Mouse (Mus musculus) limb, embryonic 15.5 days (tissue): ENCODE measurements at regions not wholly inside any gene's neighbourhood (a gene's known extent, or its start where the extent isn't known, plus 50 kb on each side); places are given as distances from the start of the nearest gene placed in this dataset.

Experiments used
- ATAC-seq: fragments of 200-750 bp; cut with Nextera tagmentation; 2 replicates; pipeline ENCODE4 v1.8.0; 2017; ENCODE audit warnings: low read depth, moderate TSS enrichment; ENCODE audit not compliant: insufficient number of reproducible peaks, low FRiP score, low TSS enrichment
- H3K27ac ChIP-seq: fragments of 300-500 bp; sonication (generic); 2 replicates; pipeline ENCODE4 v1.5.1; 2015; ENCODE audit warnings: moderate library complexity, mild to moderate bottlenecking, inconsistent platforms
- H3K27me3 ChIP-seq: fragments of 300-500 bp; sonication (generic); 2 replicates; pipeline ENCODE4 v1.6.1; 2015; ENCODE audit warnings: inconsistent platforms
- H3K36me3 ChIP-seq: fragments of 300-500 bp; sonication (generic); 2 replicates; pipeline ENCODE4 v1.6.1; 2015; ENCODE audit warnings: inconsistent platforms
- H3K4me1 ChIP-seq: fragments of 300-500 bp; sonication (generic); 2 replicates; pipeline ENCODE4 v1.6.1; 2015; ENCODE audit warnings: inconsistent platforms
- H3K4me2 ChIP-seq: fragments of 300-500 bp; sonication (generic); 2 replicates; pipeline ENCODE4 v1.6.1; 2015; ENCODE audit warnings: mild to moderate bottlenecking, inconsistent platforms
- H3K4me3 ChIP-seq: fragments of 300-500 bp; sonication (generic); 2 replicates; pipeline ENCODE4 v1.5.1; 2015; ENCODE audit warnings: mild to moderate bottlenecking, inconsistent platforms
- H3K9ac ChIP-seq: fragments of 300-500 bp; sonication (generic); 2 replicates; pipeline ENCODE4 v1.6.1; 2015; ENCODE audit warnings: inconsistent platforms
- H3K9me3 ChIP-seq: fragments of 300-500 bp; sonication (generic); 2 replicates; pipeline ENCODE4 v1.6.1; 2016; ENCODE audit warnings: inconsistent platforms
- WGBS: fragments of 180-500 bp; shearing (Covaris S2); methylation state at CpG from one replicate; pipeline ENCODE4 v1.1.7; 2015; 5-methylcytosine and 5-hydroxymethylcytosine counted together

GRCm38 (mm10) chr4:81937384-81937783 is 494.8 kb upstream of the Mpdz start:
- ATAC-seq = no peak
- no peak overlapping the region for H3K4me3 ChIP-seq
- no peaks in the 10 kb centered on the region for H3K36me3 ChIP-seq

GRCm38 (mm10) chr4:81930956-81931355 is 488.3 kb upstream of the Mpdz start:
- no peak overlapping the region for H3K27ac ChIP-seq
- peaks cover 16% of the 10 kb centered on the region for H3K4me1 ChIP-seq
- no peaks in the 10 kb centered on the region for H3K36me3 ChIP-seq
- H3K9me3 ChIP-seq = no peaks in the 10 kb centered on the region
- H3K4me3 ChIP-seq = no peak overlapping the region
- WGBS = 54% methylated on average over 1 of the region's 1 CpGs
- ATAC-seq = no peak
- no peaks in the 10 kb centered on the region for H3K27me3 ChIP-seq
- H3K9ac ChIP-seq = no peak overlapping the region
- H3K4me2 ChIP-seq = no peak overlapping the region

More at GRCm38 (mm10) chr4:81937384-81937783, 494.8 kb upstream of the Mpdz start:
- WGBS = 41% methylated on average over 5 of the region's 5 CpGs
- Histone ChIP-seq H3K4me1 (peaks cover 5% of the 10 kb centered on the region), H3K9me3 (no peaks in the 10 kb centered on the region), H3K9ac (no peak overlapping the region), H3K27ac (no peak overlapping the region), H3K4me2 (no peak overlapping the region), H3K27me3 (no peaks in the 10 kb centered on the region)

GRCm38 (mm10) chr4:81928581-81929244 is 486.1 kb upstream of the Mpdz start:
- no peak overlapping the region for H3K27ac ChIP-seq
- H3K36me3 ChIP-seq = no peaks in the 10 kb centered on the region
- no peaks in the 10 kb centered on the region for H3K27me3 ChIP-seq
- WGBS = 30% methylated on average over 9 of the region's 9 CpGs
- H3K4me3 ChIP-seq = no peak overlapping the region
- no peak for ATAC-seq
- H3K4me1 ChIP-seq = peaks cover 23% of the 10 kb centered on the region
- no peak overlapping the region for H3K4me2 ChIP-seq
- no peaks in the 10 kb centered on the region for H3K9me3 ChIP-seq
- no peak overlapping the region for H3K9ac ChIP-seq

DNA sequence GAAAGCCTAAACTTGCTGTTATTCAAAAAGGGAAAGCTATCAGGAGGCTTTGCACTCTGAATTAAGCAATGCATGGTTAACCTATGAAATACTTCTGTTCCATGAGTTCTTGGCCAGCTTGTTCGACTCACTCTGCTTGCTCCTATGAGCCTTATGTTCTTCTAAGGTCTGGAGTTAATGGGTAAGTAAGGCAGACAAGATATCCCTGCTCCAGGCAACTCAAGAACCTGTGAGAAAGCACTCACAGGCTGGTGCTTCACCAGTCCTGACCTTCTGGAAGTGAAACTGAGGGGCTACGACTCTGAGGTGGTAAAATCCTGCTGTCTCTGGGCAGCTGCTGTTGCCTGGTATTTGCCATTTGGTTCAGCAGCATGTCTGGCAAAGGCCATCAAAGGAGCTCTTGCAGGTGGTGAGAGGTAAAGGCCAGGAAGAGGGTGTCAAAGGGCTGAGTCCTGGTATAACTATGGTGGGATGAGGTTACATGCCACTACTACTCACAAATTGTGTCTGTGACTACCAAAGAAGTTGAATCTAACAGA is 484.6 kb upstream of the Mpdz start:
- Histone ChIP-seq H3K27me3 (no peaks in the 10 kb centered on the region), H3K36me3 (no peaks in the 10 kb centered on the region), H3K4me1 (peaks cover 23% of the 10 kb centered on the region), H3K4me3 (no peak overlapping the region), H3K9me3 (no peaks in the 10 kb centered on the region), H3K27ac (no peak overlapping the region), H3K4me2 (no peak overlapping the region), H3K9ac (no peak overlapping the region)
- 53% methylated on average over 2 of the region's 2 CpGs for WGBS
- ATAC-seq = no peak

DNA sequence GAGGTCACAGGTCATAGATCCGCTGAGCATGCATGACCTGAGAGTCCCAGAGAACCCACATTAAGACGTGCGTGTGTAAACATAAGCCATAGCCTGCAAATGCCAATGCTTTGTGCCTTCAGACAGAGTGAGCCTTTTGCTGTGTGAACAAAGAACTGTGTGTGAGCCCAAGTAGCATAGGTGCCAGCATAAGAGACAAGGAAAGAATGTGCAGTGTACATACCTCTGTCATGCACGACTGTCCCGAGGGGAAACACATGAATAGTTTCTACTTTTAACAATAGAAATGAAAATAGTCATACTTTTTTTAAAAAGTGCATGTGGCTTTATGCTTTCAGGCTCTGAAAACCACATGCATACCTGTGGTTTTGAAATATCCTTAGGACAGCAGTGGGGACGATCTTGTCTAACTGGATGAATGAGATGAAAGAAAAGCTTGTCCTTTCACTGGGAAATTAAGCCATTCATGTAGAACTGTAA is 484.1 kb upstream of the Mpdz start:
- no peak overlapping the region for H3K4me2 ChIP-seq
- H3K27ac ChIP-seq = 0 out of 2 replicates have a peak overlapping the region, but pooled peaks have one; percentile 4
- no peak overlapping the region for H3K9ac ChIP-seq
- WGBS = 55% methylated on average over 6 of the region's 6 CpGs
- no peak overlapping the region for H3K4me3 ChIP-seq
- no peaks in the 10 kb centered on the region for H3K9me3 ChIP-seq
- H3K27me3 ChIP-seq = no peaks in the 10 kb centered on the region
- H3K36me3 ChIP-seq = no peaks in the 10 kb centered on the region
- H3K4me1 ChIP-seq = peaks cover 23% of the 10 kb centered on the region
- no peak for ATAC-seq

DNA sequence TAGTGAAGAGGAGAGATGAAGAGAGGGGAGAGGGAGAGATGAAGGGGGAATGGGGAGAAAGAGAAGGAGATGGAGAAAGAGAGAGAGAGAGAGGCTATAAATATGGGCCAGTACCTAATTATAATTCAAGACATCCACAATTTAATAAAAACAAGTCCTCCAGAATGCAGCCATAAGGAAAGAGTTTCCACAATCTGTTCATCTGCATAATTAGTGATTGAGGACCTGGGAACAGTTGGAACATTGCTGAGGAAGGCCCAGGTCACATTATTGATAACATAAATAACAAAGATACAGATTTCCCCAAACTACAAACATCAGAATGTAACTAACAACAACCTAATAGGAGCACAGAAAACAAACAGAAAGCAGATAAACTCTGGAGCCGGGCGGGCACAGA is 483.0 kb upstream of the Mpdz start:
- H3K4me1 ChIP-seq = peaks cover 23% of the 10 kb centered on the region
- H3K4me3 ChIP-seq = no peak overlapping the region
- ATAC-seq = no peak
- no peaks in the 10 kb centered on the region for H3K36me3 ChIP-seq
- no peak overlapping the region for H3K27ac ChIP-seq
- no peaks in the 10 kb centered on the region for H3K27me3 ChIP-seq
- no peaks in the 10 kb centered on the region for H3K9me3 ChIP-seq
- no peak overlapping the region for H3K4me2 ChIP-seq
- no peak overlapping the region for H3K9ac ChIP-seq
- whole genome bisulfite sequencing = 46% methylated on average over 2 of the region's 2 CpGs

GRCm38 (mm10) chr4:81924120-81924519 is 481.5 kb upstream of the Mpdz start:
- Histone ChIP-seq H3K9ac (no peak overlapping the region), H3K4me1 (peaks cover 23% of the 10 kb centered on the region), H3K4me3 (no peak overlapping the region), H3K27ac (no peak overlapping the region), H3K4me2 (no peak overlapping the region), H3K27me3 (no peaks in the 10 kb centered on the region), H3K36me3 (no peaks in the 10 kb centered on the region), H3K9me3 (no peaks in the 10 kb centered on the region)
- ATAC-seq = no peak
- WGBS = 80% methylated on average over 1 of the region's 1 CpGs

DNA sequence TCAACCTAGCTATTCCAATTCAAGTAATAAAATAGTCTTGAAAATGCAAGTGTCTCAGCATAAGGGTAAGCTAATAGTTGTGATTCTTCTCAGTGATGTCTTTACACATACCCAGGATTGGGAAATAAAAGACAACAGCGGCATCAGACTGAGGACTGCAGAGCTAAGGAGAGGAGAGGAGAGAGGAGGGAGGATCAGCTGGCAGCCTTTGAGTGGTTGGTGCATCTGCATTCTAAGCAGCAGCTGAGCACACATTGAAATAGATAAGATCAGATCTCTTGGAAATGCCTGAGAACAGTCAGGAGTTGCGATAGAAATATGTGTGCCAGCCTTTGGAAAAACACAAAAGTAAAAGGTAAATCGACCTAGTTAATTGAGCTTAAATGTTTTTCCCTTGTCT is 480.3 kb upstream of the Mpdz start:
- ATAC-seq = no peak
- H3K9me3 ChIP-seq = no peaks in the 10 kb centered on the region
- WGBS = 69% methylated on average over 3 of the region's 3 CpGs
- H3K27me3 ChIP-seq = no peaks in the 10 kb centered on the region
- H3K4me3 ChIP-seq = no peak overlapping the region
- no peak overlapping the region for H3K9ac ChIP-seq
- no peaks in the 10 kb centered on the region for H3K36me3 ChIP-seq
- H3K27ac ChIP-seq = no peak overlapping the region
- H3K4me2 ChIP-seq = no peak overlapping the region
- H3K4me1 ChIP-seq = peaks cover 16% of the 10 kb centered on the region

DNA sequence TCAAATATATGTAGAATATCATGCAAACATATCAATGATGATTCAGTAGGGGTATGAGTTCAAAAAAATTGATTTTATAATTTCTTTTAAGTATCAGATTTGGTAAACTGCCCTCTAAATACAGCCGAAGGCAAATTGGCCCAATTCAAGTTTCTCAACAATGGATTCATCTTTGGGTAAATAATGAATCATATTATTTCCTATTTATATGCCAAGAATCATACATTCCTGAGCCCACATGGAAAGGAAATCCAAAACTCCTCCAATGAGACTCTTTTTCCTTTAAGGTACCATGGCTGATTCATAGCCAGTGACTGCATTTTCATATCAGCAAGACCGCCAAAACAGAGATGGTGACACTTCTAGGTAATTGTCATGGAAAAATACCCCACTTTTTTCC is 472.4 kb upstream of the Mpdz start:
- Histone ChIP-seq H3K4me2 (no peak overlapping the region), H3K9me3 (no peaks in the 10 kb centered on the region), H3K36me3 (no peaks in the 10 kb centered on the region), H3K9ac (no peak overlapping the region), H3K27me3 (no peaks in the 10 kb centered on the region), H3K4me1 (no peaks in the 10 kb centered on the region), H3K27ac (no peak overlapping the region), H3K4me3 (no peak overlapping the region)
- no peak for ATAC-seq
- 87% methylated on average over 2 of the region's 2 CpGs for WGBS

- no peak overlapping the region for H3K4me2 ChIP-seq
- no peak overlapping the region for H3K9ac ChIP-seq
- no peak overlapping the region for H3K4me3 ChIP-seq
- no peak for ATAC-seq
- H3K9me3 ChIP-seq = no peaks in the 10 kb centered on the region
- H3K27ac ChIP-seq = no peak overlapping the region
- H3K4me1 ChIP-seq = no peaks in the 10 kb centered on the region
- no peaks in the 10 kb centered on the region for H3K27me3 ChIP-seq
- WGBS = 59% methylated on average over 10 of the region's 10 CpGs
- H3K36me3 ChIP-seq = no peaks in the 10 kb centered on the region
These were observed 470.7 kb upstream of the Mpdz start for GRCm38 (mm10) chr4:81913296-81913695.

- Histone ChIP-seq H3K9ac (no peak overlapping the region), H3K4me2 (no peak overlapping the region), H3K9me3 (no peaks in the 10 kb centered on the region), H3K27ac (no peak overlapping the region), H3K4me3 (no peak overlapping the region), H3K36me3 (no peaks in the 10 kb centered on the region), H3K4me1 (no peaks in the 10 kb centered on the region), H3K27me3 (no peaks in the 10 kb centered on the region)
- 44% methylated on average over 1 of the region's 1 CpGs for WGBS
- ATAC-seq = no peak
These were observed 470.0 kb upstream of the Mpdz start for GRCm38 (mm10) chr4:81912653-81913052.

DNA sequence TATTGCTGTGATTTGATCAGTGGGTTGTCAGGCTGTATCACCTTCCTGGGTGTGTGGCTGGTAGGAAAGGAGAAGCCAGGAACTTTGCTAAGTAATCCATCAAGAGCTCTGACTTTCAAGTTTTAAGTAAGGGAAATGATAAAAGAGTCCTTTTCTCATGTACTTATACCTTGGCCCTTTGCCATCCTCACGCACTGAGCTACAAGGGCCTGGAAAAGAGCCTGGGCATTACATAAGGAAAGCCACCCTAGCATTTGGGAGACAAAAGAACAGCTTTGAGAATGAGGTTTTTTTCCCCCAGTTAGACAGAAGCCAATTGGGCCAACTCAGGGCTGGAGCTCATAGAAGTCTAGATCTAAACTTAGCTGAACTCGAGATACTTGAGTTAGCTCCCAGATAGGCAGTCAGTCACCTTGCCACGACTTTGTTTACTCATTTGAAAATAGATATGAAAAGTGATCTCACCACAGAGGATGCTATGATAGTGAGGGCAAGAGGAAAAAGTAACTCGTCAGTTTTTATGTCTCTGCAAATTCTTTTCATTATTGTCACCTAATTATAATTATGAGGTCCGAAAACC is 457.4 kb upstream of the Mpdz start:
- no peaks in the 10 kb centered on the region for H3K27me3 ChIP-seq
- H3K4me2 ChIP-seq = no peak overlapping the region
- WGBS = 58% methylated on average over 5 of the region's 5 CpGs
- no peaks in the 10 kb centered on the region for H3K4me1 ChIP-seq
- H3K4me3 ChIP-seq = no peak overlapping the region
- ATAC-seq = no peak
- H3K36me3 ChIP-seq = no peaks in the 10 kb centered on the region
- H3K9me3 ChIP-seq = no peaks in the 10 kb centered on the region
- H3K27ac ChIP-seq = no peak overlapping the region
- no peak overlapping the region for H3K9ac ChIP-seq
